Mouse (Mus musculus) heart, embryonic 13.5 days (tissue): ENCODE results near the gene Gpsm2. TPM values are rescaled to one million over a fixed set of nuclear protein-coding genes. Genes with fewer than 3 reads are reported as not detected.
"Not testable (repeated sequence)": the region's sequence is repeated elsewhere in the genome, so short reads cannot be mapped to it uniquely, and the experiment has no call there.

Experiments
- ATAC-seq: fragments of 200-750 bp; cut with Nextera tagmentation; 2 replicates; pipeline ENCODE4 v1.8.0; 2017; ENCODE audit warnings: moderate TSS enrichment; ENCODE audit not compliant: insufficient number of reproducible peaks, low FRiP score, low TSS enrichment; ENCODE audit errors: extremely low read depth
- H3K27ac ChIP-seq: fragments of 300-500 bp; sonication (generic); replicated peaks from 2 replicates; pipeline ENCODE4 v1.5.1; 2015; ENCODE audit warnings: moderate library complexity, mild to moderate bottlenecking, inconsistent platforms
- H3K27me3 ChIP-seq: fragments of 300-500 bp; sonication (generic); replicated peaks from 2 replicates; pipeline ENCODE4 v1.6.1; 2015; ENCODE audit warnings: mild to moderate bottlenecking, inconsistent platforms
- H3K36me3 ChIP-seq: fragments of 300-500 bp; sonication (generic); 2 replicates; pipeline ENCODE4 v1.6.1; 2015; ENCODE audit warnings: mild to moderate bottlenecking, inconsistent platforms
- H3K4me1 ChIP-seq: fragments of 300-500 bp; sonication (generic); 2 replicates; pipeline ENCODE4 v1.6.1; 2015; ENCODE audit warnings: inconsistent platforms
- H3K4me2 ChIP-seq: fragments of 300-500 bp; sonication (generic); 2 replicates; pipeline ENCODE4 v1.6.1; 2015; ENCODE audit warnings: inconsistent platforms, mild to moderate bottlenecking, moderate library complexity
- H3K4me3 ChIP-seq: fragments of 300-500 bp; sonication (generic); 2 replicates; pipeline ENCODE4 v1.5.1; 2015; ENCODE audit warnings: moderate library complexity, mild to moderate bottlenecking, inconsistent platforms
- H3K9ac ChIP-seq: fragments of 300-500 bp; sonication (generic); 2 replicates; pipeline ENCODE4 v1.6.1; 2015; ENCODE audit warnings: inconsistent platforms, mild to moderate bottlenecking, moderate library complexity
- H3K9me3 ChIP-seq: fragments of 300-500 bp; sonication (generic); 2 replicates; pipeline ENCODE4 v1.6.1; 2016; ENCODE audit warnings: inconsistent platforms
- WGBS: fragments of 180-500 bp; shearing (Covaris S2); methylation state at CpG from one replicate; pipeline ENCODE4 v1.1.7; 2015; ENCODE audit warnings: mixed read lengths; 5-methylcytosine and 5-hydroxymethylcytosine counted together
- polyA plus RNA-seq: library from polyadenylated mRNA; unstranded; fragments of >200 nt; fragmentation: Nextera tagmentation; extraction: Ambion mirVana; gene quantifications from 2 replicates; pipeline ENCODE4 v1.2.1, GENCODE M21; 2015

Gpsm2 gene
- polyA plus RNA-seq, 1 experiment from 2014 or later, result 27.1 TPM

DNA sequence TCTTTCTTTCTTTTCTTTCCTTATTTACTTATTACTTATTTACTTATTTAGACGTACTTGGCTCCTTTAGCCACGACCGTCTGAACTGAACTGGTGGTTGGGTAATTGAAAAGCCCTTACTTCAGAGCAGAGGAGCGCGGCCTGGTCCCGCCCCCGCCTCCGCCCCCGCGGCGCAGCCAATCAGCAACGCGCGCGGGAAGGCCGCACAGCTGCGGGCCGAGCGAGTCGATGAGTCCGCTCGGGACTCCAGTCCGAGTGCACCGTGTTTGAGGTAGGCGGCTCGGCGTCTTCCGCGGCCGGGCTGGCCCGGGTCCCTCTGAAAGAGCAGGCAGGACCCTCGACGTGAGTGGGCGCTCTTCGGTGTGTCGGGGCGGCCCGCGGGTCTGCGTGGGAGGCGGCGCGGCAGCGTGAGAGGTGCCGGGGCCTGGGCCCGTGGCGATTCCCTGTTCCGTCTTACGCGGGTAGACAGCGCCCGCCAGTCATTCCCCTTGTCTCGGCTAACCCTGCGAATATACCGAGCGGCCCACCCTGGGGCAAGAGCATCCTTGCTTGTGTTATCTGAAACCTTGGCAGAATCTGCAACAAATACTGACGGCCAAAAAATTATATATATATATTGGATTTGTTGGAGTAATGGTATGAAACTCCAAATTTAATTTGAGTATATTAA is 68.3 kb downstream of the Gpsm2 start, which contains the start of gene Clcc1:
Clcc1 (plus strand) TSS at position 204 of the 670 bp plus-strand sequence.
- Histone ChIP-seq H3K4me2 (peak within 1 kb of the TSS; percentile 75), H3K36me3 (peaks cover 7% of the 10 kb centered on the region; the same call in 1 of the 2 replicates), H3K4me1 (peaks cover 16% of the 10 kb centered on the region), H3K9me3 (no peaks in the 10 kb centered on the region), H3K27ac (peak within 1 kb of the TSS; percentile 82), H3K27me3 (no peaks in the 10 kb centered on the region), H3K4me3 (peak within 1 kb of the TSS; percentile 76), H3K9ac (peak within 1 kb of the TSS; percentile 89)
- WGBS, result under 1% methylated on average over 57 of the region's 57 CpGs
- ATAC-seq, result peak; percentile 97

DNA sequence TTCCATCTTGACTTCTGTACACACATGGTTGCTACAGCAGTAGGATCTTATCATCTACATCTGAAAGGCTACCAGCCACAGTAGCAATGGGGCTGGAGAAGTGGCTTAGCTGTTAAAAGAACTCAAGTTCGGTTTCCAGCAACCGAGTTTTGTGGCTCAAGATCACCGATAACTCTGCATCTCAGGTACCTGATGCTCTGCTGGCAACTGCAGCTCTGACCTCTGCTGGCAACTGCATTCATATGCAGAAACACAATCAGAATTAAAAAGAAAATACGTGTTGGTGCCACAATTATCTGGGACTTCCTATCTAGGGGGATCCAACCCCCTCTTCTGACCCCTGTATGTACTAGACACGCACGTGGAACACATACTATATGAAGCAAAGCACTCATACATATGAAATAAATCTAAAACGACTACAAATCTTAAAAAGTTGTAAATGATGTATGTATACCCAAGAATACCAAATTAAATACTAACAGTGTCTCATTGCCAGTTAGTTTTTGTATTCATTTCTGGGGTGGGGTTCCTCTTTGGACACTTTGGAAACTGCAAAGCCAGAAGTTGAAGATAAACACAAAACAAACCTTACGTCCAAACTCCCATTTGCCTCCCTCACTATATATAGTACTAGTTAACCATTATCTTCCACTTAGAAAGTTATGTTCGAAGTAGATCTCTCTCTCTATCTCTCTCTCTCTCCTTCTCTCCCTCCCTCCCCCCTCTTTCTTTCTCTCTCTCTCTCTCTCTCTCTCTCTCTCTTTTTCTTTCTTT is 69.1 kb downstream of the Gpsm2 start:
- Histone ChIP-seq H3K9ac (peak overlapping the region; percentile 72), H3K4me2 (peak overlapping the region; percentile 75), H3K9me3 (no peaks in the 10 kb centered on the region), H3K27ac (0 out of 2 replicates have a peak overlapping the region, but pooled peaks have one; percentile 20), H3K4me1 (peaks cover 16% of the 10 kb centered on the region), H3K36me3 (peaks cover 4% of the 10 kb centered on the region; the same call in 1 of the 2 replicates), H3K27me3 (no peaks in the 10 kb centered on the region), H3K4me3 (peak overlapping the region; percentile 76)
- WGBS, result 15% methylated on average over 9 of the region's 9 CpGs
- no peak for ATAC-seq

GRCm38 (mm10) chr3:108647681-108648080 is 74.4 kb downstream of the Gpsm2 start:
- H3K27me3 ChIP-seq, H3K9ac ChIP-seq, H3K27ac ChIP-seq, H3K4me2 ChIP-seq, H3K4me3 ChIP-seq, H3K9me3 ChIP-seq, H3K4me1 ChIP-seq, ATAC-seq: not testable (repeated sequence)
- WGBS, result 39% methylated on average over 5 of the region's 5 CpGs
- H3K36me3 ChIP-seq, result peaks cover 19% of the 10 kb centered on the region

DNA sequence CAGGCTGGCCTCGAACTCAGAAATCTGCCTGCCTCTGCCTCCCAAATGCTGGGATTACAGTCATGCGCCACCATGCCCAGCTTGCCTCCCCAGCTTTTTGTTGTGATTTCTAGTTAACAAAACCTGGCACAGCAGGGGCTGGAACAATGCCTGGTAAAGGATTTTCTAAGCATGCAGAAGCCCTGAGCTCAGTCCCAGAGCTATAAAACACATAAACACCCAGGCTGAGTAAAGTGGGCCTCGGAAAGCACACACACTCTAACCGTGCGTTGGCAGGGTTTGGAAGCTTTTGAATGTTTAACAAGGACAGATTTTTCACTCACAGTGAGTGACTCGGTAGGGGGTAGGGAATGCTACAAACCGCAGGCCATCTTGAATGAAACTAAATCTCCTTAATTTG is 76.1 kb downstream of the Gpsm2 start:
- Histone ChIP-seq H3K4me3 (no peak overlapping the region), H3K27me3 (no peaks in the 10 kb centered on the region), H3K27ac (no peak overlapping the region), H3K36me3 (peaks cover 19% of the 10 kb centered on the region), H3K9ac (no peak overlapping the region), H3K4me1 (no peaks in the 10 kb centered on the region), H3K9me3 (no peaks in the 10 kb centered on the region), H3K4me2 (no peak overlapping the region)
- no peak for ATAC-seq
- WGBS, result 58% methylated on average over 7 of the region's 7 CpGs

GRCm38 (mm10) chr3:108644856-108645255 is 77.3 kb downstream of the Gpsm2 start:
- Histone ChIP-seq H3K9ac (no peak overlapping the region), H3K4me1 (no peaks in the 10 kb centered on the region), H3K27me3 (no peaks in the 10 kb centered on the region), H3K4me2 (no peak overlapping the region), H3K27ac (no peak overlapping the region), H3K9me3 (no peaks in the 10 kb centered on the region), H3K4me3 (no peak overlapping the region), H3K36me3 (peaks cover 19% of the 10 kb centered on the region)
- ATAC-seq, result no peak
- WGBS, result 81% methylated on average over 3 of the region's 3 CpGs

DNA sequence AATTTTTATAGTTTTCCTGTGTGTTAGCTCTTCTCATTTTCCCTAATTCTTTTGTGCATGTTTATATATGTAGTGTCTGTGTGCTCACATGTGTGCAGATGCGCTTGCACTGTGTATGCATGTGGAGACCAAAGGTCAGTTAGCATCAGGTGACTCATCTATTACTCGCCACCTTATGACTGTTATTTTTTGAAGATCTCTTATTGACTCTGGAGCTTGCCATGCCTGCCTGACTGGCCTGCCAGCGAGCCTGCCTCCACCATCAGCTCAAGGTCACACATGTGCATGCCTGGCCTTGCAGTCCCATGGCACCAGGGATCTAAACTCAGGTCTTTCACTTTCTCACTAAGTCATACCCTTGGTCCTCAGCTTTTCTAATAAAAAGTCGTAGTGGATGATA is 81.1 kb downstream of the Gpsm2 start:
- WGBS, result 74% methylated on average over 4 of the region's 4 CpGs
- Histone ChIP-seq H3K4me1 (no peaks in the 10 kb centered on the region), H3K4me3 (no peak overlapping the region), H3K36me3 (peaks cover 19% of the 10 kb centered on the region), H3K27me3 (no peaks in the 10 kb centered on the region), H3K27ac (no peak overlapping the region), H3K9ac (no peak overlapping the region), H3K4me2 (no peak overlapping the region), H3K9me3 (no peaks in the 10 kb centered on the region)
- no peak for ATAC-seq

- H3K9ac ChIP-seq, result no peak overlapping the region
- H3K4me1 ChIP-seq, result no peaks in the 10 kb centered on the region
- WGBS, result 62% methylated on average over 4 of the region's 4 CpGs
- H3K27me3 ChIP-seq, result no peaks in the 10 kb centered on the region
- no peak overlapping the region for H3K4me2 ChIP-seq
- H3K9me3 ChIP-seq, result no peaks in the 10 kb centered on the region
- H3K4me3 ChIP-seq, result no peak overlapping the region
- H3K36me3 ChIP-seq, result peaks cover 6% of the 10 kb centered on the region
- H3K27ac ChIP-seq, result no peak overlapping the region
- ATAC-seq, result no peak
Measured at GRCm38 (mm10) chr3:108639412-108639811, 82.7 kb downstream of the Gpsm2 start.

GRCm38 (mm10) chr3:108634761-108635160 is 87.3 kb downstream of the Gpsm2 start:
- no peak overlapping the region for H3K27ac ChIP-seq
- no peak for ATAC-seq
- no peak overlapping the region for H3K4me3 ChIP-seq
- peaks cover 2% of the 10 kb centered on the region; the same call in 1 of the 2 replicates for H3K36me3 ChIP-seq
- WGBS, result 79% methylated on average over 5 of the region's 5 CpGs
- H3K9me3 ChIP-seq, result no peaks in the 10 kb centered on the region
- H3K27me3 ChIP-seq, result no peaks in the 10 kb centered on the region
- no peak overlapping the region for H3K9ac ChIP-seq
- H3K4me2 ChIP-seq, result no peak overlapping the region
- H3K4me1 ChIP-seq, result no peaks in the 10 kb centered on the region

Other genes with a start within 250 kb of the Gpsm2 start
- not detected in 2 replicates for gene 1700013F07Rik, start 188.2 kb downstream of the Gpsm2 start, polyA plus RNA-seq
- gene 5330417C22Rik, start 185.8 kb downstream of the Gpsm2 start, polyA plus RNA-seq, result 0.70 and 1.0 TPM in 2 replicates
- 28.2 and 30.6 TPM in 2 replicates for gene Tmem167b, start 159.8 kb downstream of the Gpsm2 start, polyA plus RNA-seq
- gene Taf13, start 150.6 kb downstream of the Gpsm2 start, polyA plus RNA-seq, result 27.0 and 29.0 TPM in 2 replicates
- gene Wdr47, start 131.0 kb downstream of the Gpsm2 start, polyA plus RNA-seq, result 7.0 and 7.7 TPM in 2 replicates
- gene Clcc1, start 68.4 kb downstream of the Gpsm2 start, polyA plus RNA-seq, result 43.5 and 46.4 TPM in 2 replicates
- gene Aknad1, start 17.3 kb upstream of the Gpsm2 start, polyA plus RNA-seq, result 0.07 TPM in 1 of 2 replicates, not detected in the other
- 24.2 and 26.3 TPM in 2 replicates for gene Stxbp3, start 118.2 kb upstream of the Gpsm2 start, polyA plus RNA-seq
- gene Fndc7, start 167.7 kb upstream of the Gpsm2 start, polyA plus RNA-seq, result 0.13 and 0.25 TPM in 2 replicates
- 49.0 and 49.1 TPM in 2 replicates for gene Prpf38b, start 189.4 kb upstream of the Gpsm2 start, polyA plus RNA-seq
- 0.29 TPM in 1 of 2 replicates, not detected in the other for gene Henmt1, start 217.6 kb upstream of the Gpsm2 start, polyA plus RNA-seq
- not detected in 2 replicates for gene Gm9857, start 218.1 kb upstream of the Gpsm2 start, polyA plus RNA-seq